Mouse (Mus musculus) ES-E14 (cell line): ENCODE measurements around the gene Nacad.

ENCODE experiments used
- CHD2 ChIP-seq: IDR thresholded peaks from 2 replicates; pipeline ENCODE4 v1.6.1; 2014; ENCODE audit warnings: mild to moderate bottlenecking, low read depth, low read length, inconsistent platforms
- HCFC1 ChIP-seq: IDR thresholded peaks from 2 replicates; pipeline ENCODE4 v1.6.1; 2012; ENCODE audit warnings: low read length, inconsistent platforms, borderline replicate concordance; ENCODE audit not compliant: insufficient read depth
- MAFK ChIP-seq: IDR thresholded peaks from 2 replicates; pipeline ENCODE4 v1.6.1; 2014; ENCODE audit warnings: mild to moderate bottlenecking, low read depth, low read length, inconsistent platforms; ENCODE audit not compliant: insufficient read depth
- ZC3H11A ChIP-seq: IDR thresholded peaks from 2 replicates; pipeline ENCODE4 v1.6.1; 2012; ENCODE audit warnings: low read depth, mild to moderate bottlenecking, inconsistent platforms, low read length, borderline replicate concordance
- ZNF384 ChIP-seq: IDR thresholded peaks from 2 replicates; pipeline ENCODE4 v1.6.1; 2012; ENCODE audit warnings: low read depth, low read length, inconsistent platforms

DNA sequence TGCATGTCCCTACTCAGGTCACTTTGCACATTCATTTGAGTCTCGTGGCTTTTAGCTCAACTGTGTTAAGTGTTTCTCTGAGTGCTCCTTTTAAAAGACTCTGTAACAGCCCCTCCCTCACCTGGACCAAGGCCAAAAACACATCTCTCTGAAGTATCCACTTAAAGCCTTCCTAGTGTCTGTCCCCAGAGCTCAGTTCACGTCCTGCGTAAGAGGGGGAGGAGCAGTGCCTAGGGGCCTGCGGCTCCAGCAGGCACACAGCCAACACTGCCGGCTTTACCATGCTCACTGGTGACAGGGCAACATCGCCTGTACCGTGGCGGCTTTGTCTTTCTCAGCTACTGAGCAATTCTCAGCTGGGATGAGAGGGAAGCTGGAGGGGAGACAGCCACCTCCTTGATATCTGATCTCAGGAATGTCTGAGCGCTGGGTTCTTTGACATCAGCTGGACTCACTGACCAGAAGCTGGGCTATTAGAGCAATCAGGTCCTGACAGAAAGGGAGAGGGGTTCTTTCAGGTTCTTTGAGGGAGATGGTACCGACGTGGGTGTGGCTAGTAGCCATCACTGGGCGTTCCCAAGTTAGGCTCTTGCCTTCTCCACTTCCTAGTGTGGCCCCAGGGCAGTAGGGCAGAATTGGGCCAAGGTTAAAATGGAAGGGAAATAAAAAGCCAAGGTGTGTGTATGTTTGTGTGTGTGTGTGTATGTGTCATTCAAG, 1.8 kb downstream of the Nacad start:
- TF ChIP-seq HCFC1 (no peak), MAFK (no peak), CHD2 (no peak), ZNF384 (no peak), ZC3H11A (no peak)
